Mouse (Mus musculus) olfactory bulb, adult 2 months (tissue): Measurements from ENCODE around the gene Ppef2.

Experiments
- CTCF ChIP-seq: fragments of 200-500 bp; IDR thresholded peaks from 2 replicates; pipeline ENCODE4 v1.5.1; 2012; ENCODE audit warnings: low read depth, mild to moderate bottlenecking, low read length, moderate library complexity; ENCODE audit not compliant: insufficient read depth
- POLR2A ChIP-seq: fragments of 200-500 bp; IDR thresholded peaks from 2 replicates; pipeline ENCODE4 v1.6.1; 2012; ENCODE audit warnings: mild to moderate bottlenecking, low read depth, low read length, moderate library complexity; ENCODE audit not compliant: insufficient read depth

GRCm38 (mm10) chr5:92234939-92235557 is 21.0 kb downstream of the Ppef2 start:
- TF ChIP-seq POLR2A, result no peak
- TF ChIP-seq CTCF, result no peak
